Mouse (Mus musculus) liver, embryonic 14.5 days (tissue): ENCODE results near the gene Ubqln5.

Experiments used
- CTCF ChIP-seq: IDR thresholded peaks from 2 replicates; pipeline ENCODE4 v1.5.1; 2016; ENCODE audit warnings: antibody characterized with exemption, low read depth, control low read depth
- EP300 ChIP-seq: IDR thresholded peaks from 2 replicates; pipeline ENCODE4 v1.6.1; 2016; ENCODE audit warnings: antibody characterized with exemption, low read depth

DNA sequence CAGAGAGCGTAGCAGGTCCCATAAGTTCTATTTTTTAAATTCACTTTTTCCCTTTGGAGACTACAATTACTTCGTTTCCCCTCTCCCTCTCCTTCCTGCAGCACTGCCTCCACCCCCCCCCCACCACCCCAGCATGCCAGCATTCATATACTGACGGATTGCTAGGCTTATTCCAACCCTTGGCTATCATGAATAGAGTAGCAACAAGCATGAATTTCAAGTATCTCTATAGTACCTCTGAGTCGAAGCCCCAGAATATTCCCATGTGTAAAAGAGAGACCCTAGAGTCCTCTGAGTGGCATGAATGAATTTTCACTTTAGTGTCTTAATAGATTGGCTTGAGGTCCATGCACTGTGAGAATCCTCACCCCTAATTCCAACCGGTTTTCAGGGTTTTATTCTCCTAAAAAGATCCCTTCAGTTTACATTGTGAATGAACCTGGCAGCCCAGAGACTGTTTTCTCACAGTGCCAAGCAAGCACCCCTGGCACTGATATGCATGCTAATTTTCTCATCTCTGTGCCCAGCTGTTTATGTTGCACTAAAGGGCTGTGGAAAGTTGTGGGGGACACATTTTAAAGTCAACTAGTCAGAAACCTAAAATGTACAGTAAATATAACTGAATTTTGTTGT is 48.9 kb upstream of the Ubqln5 start:
- TF ChIP-seq CTCF (no peak), EP300 (no peak)
